Mouse (Mus musculus) MEL (cell line): ENCODE results near the gene Olfr113. TPM values are rescaled to one million over a fixed set of nuclear protein-coding genes. Genes with fewer than 3 reads are reported as not detected.
"Not testable (repeated sequence)": the region's sequence is repeated elsewhere in the genome, so short reads cannot be mapped to it uniquely, and the experiment has no call there.

Experiments used
- DNase-seq: peaks from one replicate; pipeline ENCODE4 v3.0.0; 2011; ENCODE audit warnings: low read depth, low spot score
- H3K27ac ChIP-seq: 2 replicates; pipeline ENCODE4 v1.5.1; 2012; ENCODE audit warnings: low read depth, mild to moderate bottlenecking, control low read depth, low read length, moderate library complexity; ENCODE audit not compliant: control insufficient read depth
- H3K27me3 ChIP-seq, 2 experiments: fragments of 150-350 bp in 1 of 2; sonication (generic) in 1 of 2; 2 replicates each; pipeline ENCODE4 v1.6.1; 2012; ENCODE audit warnings: low read length in 2 of 2, mild to moderate bottlenecking in 2 of 2, improper control_type of control experiment in 1 of 2, moderate library complexity in 1 of 2; ENCODE audit not compliant: insufficient read depth in 2 of 2, control insufficient read depth in 1 of 2
- H3K36me3 ChIP-seq, 2 experiments: 2 replicates each; pipeline ENCODE4 v1.6.1; 2012 to 2014; ENCODE audit warnings: low read length in 2 of 2, improper control_type of control experiment in 1 of 2, inconsistent platforms in 1 of 2, mild to moderate bottlenecking in 1 of 2; ENCODE audit not compliant: insufficient read depth in 2 of 2, control insufficient read depth in 1 of 2
- H3K4me1 ChIP-seq, 2 experiments: fragments of 150-350 bp in 1 of 2; sonication (generic) in 1 of 2; 2 replicates each; pipeline ENCODE4 v1.6.1; 2012; ENCODE audit warnings: low read length in 2 of 2, improper control_type of control experiment in 1 of 2, mild to moderate bottlenecking in 1 of 2; ENCODE audit not compliant: insufficient read depth in 2 of 2, control insufficient read depth in 1 of 2
- H3K4me3 ChIP-seq, 2 experiments: fragments of 150-350 bp in 1 of 2; sonication (generic) in 1 of 2; 2 replicates each; pipeline ENCODE4 v1.5.1; 2012; ENCODE audit warnings: low read depth in 2 of 2, low read length in 2 of 2, mild to moderate bottlenecking in 2 of 2, moderate library complexity in 2 of 2, control low read depth in 1 of 2, improper control_type of control experiment in 1 of 2; ENCODE audit not compliant: control insufficient read depth in 1 of 2, insufficient read depth in 1 of 2
- H3K79me2 ChIP-seq: 2 replicates; pipeline ENCODE4 v1.6.1; 2012; ENCODE audit warnings: mild to moderate bottlenecking, low read length, moderate library complexity; ENCODE audit not compliant: control insufficient read depth, poor library complexity, insufficient read depth
- H3K9ac ChIP-seq: 2 replicates; pipeline ENCODE4 v1.6.1; 2012; ENCODE audit warnings: low read depth, mild to moderate bottlenecking, control low read depth, low read length, moderate library complexity; ENCODE audit not compliant: control insufficient read depth, poor library complexity, severe bottlenecking
- H3K9me3 ChIP-seq: fragments of 150-350 bp; sonication (generic); replicated peaks from 2 replicates; pipeline ENCODE4 v1.6.1; 2012; ENCODE audit warnings: mild to moderate bottlenecking, low read length, improper control_type of control experiment, moderate library complexity; ENCODE audit not compliant: insufficient read depth
- E2F4 ChIP-seq: IDR thresholded peaks from 2 replicates; pipeline ENCODE4 v1.6.1; 2011; ENCODE audit warnings: low read depth, low read length, improper control_type of control experiment, borderline replicate concordance
- EP300 ChIP-seq, 2 experiments: IDR thresholded peaks; 2 replicates each; pipeline ENCODE4 v1.6.1; 2011; ENCODE audit warnings: improper control_type of control experiment in 2 of 2, low read length in 2 of 2, low read depth in 1 of 2, mild to moderate bottlenecking in 1 of 2
- ETS1 ChIP-seq: IDR thresholded peaks from 2 replicates; pipeline ENCODE4 v1.6.1; 2012; ENCODE audit warnings: low read depth, mild to moderate bottlenecking, inconsistent platforms, low read length, improper control_type of control experiment, moderate library complexity
- GABPA ChIP-seq: IDR thresholded peaks from 2 replicates; pipeline ENCODE4 v1.6.1; 2012; ENCODE audit warnings: low read depth, mild to moderate bottlenecking, inconsistent platforms, low read length, improper control_type of control experiment, moderate library complexity
- GATA1 ChIP-seq: IDR thresholded peaks from 2 replicates; pipeline ENCODE4 v1.6.1; 2011; ENCODE audit warnings: low read depth, low read length, improper control_type of control experiment
- JUND ChIP-seq: IDR thresholded peaks from 2 replicates; pipeline ENCODE4 v1.6.1; 2011; ENCODE audit warnings: low read depth, mild to moderate bottlenecking, improper control_type of control experiment, low read length
- KAT2A ChIP-seq: conservative IDR thresholded peaks from 2 replicates; pipeline ENCODE4 v1.6.1; 2012; ENCODE audit warnings: low read depth, low read length, improper control_type of control experiment, inconsistent platforms
- MAX ChIP-seq: IDR thresholded peaks from 2 replicates; pipeline ENCODE4 v1.6.1; 2011; ENCODE audit warnings: low read length, improper control_type of control experiment
- MXI1 ChIP-seq: IDR thresholded peaks from 2 replicates; pipeline ENCODE4 v1.6.1; 2011; ENCODE audit warnings: mild to moderate bottlenecking, low read depth, low read length, improper control_type of control experiment
- MYC ChIP-seq: IDR thresholded peaks from 2 replicates; pipeline ENCODE4 v1.6.1; 2011; ENCODE audit warnings: low read depth, mild to moderate bottlenecking, low read length, improper control_type of control experiment, moderate library complexity
- NRF1 ChIP-seq: IDR thresholded peaks from 2 replicates; pipeline ENCODE4 v1.6.1; 2014; ENCODE audit warnings: low read depth, mild to moderate bottlenecking, inconsistent platforms, low read length, improper control_type of control experiment, moderate library complexity; ENCODE audit not compliant: poor library complexity, insufficient read depth, severe bottlenecking
- RCOR1 ChIP-seq: IDR thresholded peaks from 2 replicates; pipeline ENCODE4 v1.6.1; 2012; ENCODE audit warnings: low read depth, mild to moderate bottlenecking, inconsistent platforms, low read length, improper control_type of control experiment
- SIN3A ChIP-seq: IDR thresholded peaks from 2 replicates; pipeline ENCODE4 v1.6.1; 2012; ENCODE audit warnings: low read length, improper control_type of control experiment, inconsistent platforms
- TAL1 ChIP-seq: IDR thresholded peaks from 2 replicates; pipeline ENCODE4 v1.6.1; 2012; ENCODE audit warnings: mild to moderate bottlenecking, inconsistent platforms, low read length, moderate library complexity, mixed read lengths
- ZKSCAN1 ChIP-seq: IDR thresholded peaks from 2 replicates; pipeline ENCODE4 v1.6.1; 2012; ENCODE audit warnings: low read depth, mild to moderate bottlenecking, inconsistent platforms, low read length, improper control_type of control experiment, moderate library complexity
- polyA plus RNA-seq, 2 experiments: library from polyadenylated mRNA; stranded (reverse) in 1 of 2; unstranded in 1 of 2; fragments of >175 nt in 1 of 2; fragments of >200 nt in 1 of 2; gene quantifications; 2 replicates each; pipeline versions ENCODE4 v1.2.1 to v1.2.4; 2012; ENCODE audit warnings: low replicate concordance in 2 of 2, low read depth in 1 of 2; ENCODE audit not compliant: insufficient read length in 2 of 2, insufficient read depth in 1 of 2, missing spikeins in 1 of 2
- total RNA-seq: library from RNA; depleted of rRNA; stranded (reverse); fragments of 300-350 nt; gene quantifications from 2 replicates; pipeline ENCODE4 v1.2.3, GENCODE M21; 2012; rRNA removed

Gene Olfr113
- total and polyA plus RNA-seq, 3 experiments, result not detected

DNA sequence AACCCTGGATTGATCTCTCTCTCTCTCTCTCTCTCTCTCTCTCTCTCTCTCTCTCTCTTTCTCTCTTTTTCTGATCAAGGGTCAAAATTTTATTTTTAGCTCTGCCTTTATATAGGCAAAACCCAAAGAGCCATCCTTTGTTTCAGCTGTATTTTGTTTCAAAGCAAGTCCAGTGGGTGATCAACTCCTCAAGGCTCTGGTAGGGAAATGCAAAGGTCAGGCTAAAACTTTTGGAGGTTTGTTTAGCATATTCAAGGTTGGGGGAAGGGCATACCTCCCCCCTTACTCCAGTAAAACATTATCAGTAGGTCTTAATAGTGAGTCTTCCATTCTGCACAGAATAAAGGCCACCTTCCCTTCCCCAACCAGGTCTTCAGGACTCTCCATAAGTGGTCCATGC is 42.3 kb downstream of the Olfr113 start:
- Histone ChIP-seq H3K27ac (no peak overlapping the region), H3K27me3 (no peaks in the 10 kb centered on the region), H3K36me3 (no peaks in the 10 kb centered on the region), H3K4me3 (no peak overlapping the region), H3K79me2 (no peaks in the 10 kb centered on the region), H3K4me1 (no peaks in the 10 kb centered on the region; a peak in 1 of 4 replicates), H3K9me3 (no peaks in the 10 kb centered on the region), H3K9ac (no peak overlapping the region)
- DNase-seq, result no peak
- TF ChIP-seq SIN3A (no peak), GABPA (no peak), GATA1 (no peak), KAT2A (no peak), TAL1 (no peak), ZKSCAN1 (no peak), JUND (no peak), ETS1 (no peak), NRF1 (no peak), E2F4 (no peak), RCOR1 (no peak), MAX (no peak), MYC (no peak), EP300 (IDR thresholded peaks at IDR 0.05; ENCODE audit: low read depth in 1 of 2, low read length in 2 of 2) (no peak), MXI1 (no peak)

DNA sequence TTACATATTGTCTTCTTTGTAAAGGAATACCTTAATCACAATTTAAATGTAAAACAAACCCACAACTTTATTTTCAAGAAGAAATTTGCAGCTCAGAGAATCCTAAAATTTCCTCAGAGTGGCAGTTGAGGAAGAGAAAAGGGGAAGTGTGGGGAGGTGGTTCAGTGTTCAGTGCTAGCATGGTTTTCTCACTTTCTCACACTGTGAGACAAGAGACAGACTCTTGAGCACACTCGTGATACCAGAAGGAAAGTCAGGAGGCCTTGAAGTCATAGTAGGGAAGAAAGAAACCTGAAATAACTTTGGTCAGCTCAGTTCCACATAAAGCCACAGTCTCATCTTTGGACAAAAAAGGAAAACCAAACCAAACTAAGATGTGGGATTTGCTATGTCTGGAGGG is 52.0 kb downstream of the Olfr113 start:
- not testable (repeated sequence) for H3K4me1 ChIP-seq, H3K4me3 ChIP-seq, H3K9ac ChIP-seq, H3K27me3 ChIP-seq, H3K27ac ChIP-seq, H3K9me3 ChIP-seq, H3K79me2 ChIP-seq, H3K36me3 ChIP-seq, DNase-seq

DNA sequence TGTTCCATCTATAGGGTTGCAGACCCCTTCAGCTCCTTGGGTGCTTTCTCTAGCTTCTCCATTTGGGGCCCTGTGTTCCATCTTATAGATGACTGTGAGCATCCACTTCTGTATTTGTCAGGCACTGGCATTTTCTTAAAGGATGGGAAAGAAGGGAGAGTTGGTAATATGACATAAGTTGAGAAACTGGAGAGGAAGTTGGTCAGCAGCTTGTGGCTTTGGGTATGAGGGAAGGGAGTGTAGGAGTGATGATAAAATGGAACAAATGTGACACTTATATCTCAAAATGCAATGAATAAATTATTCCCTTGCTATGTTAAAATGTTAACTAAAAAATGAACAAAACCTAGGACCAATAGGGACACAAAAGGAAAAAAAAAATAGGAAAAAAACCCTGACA is 52.9 kb downstream of the Olfr113 start:
- not testable (repeated sequence) for H3K27ac ChIP-seq, H3K9me3 ChIP-seq, H3K79me2 ChIP-seq, H3K4me3 ChIP-seq, H3K9ac ChIP-seq, H3K4me1 ChIP-seq, H3K27me3 ChIP-seq, DNase-seq, H3K36me3 ChIP-seq

Other genes with a start within 250 kb of the Olfr113 start
- not detected in 2 replicates for gene Olfr103, start 238.0 kb downstream of the Olfr113 start, total RNA-seq
- not detected for gene Olfr103, start 238.0 kb downstream of the Olfr113 start, polyA plus RNA-seq
- gene Olfr104-ps, start 218.1 kb downstream of the Olfr113 start, total RNA-seq, result not detected in 2 replicates
- gene Olfr104-ps, start 218.1 kb downstream of the Olfr113 start, polyA plus RNA-seq, result not detected
- not detected in 2 replicates for gene Olfr105-ps, start 198.6 kb downstream of the Olfr113 start, total RNA-seq
- gene Olfr105-ps, start 198.6 kb downstream of the Olfr113 start, polyA plus RNA-seq, result not detected
- not detected in 2 replicates for gene Olfr106-ps, start 187.3 kb downstream of the Olfr113 start, total RNA-seq
- gene Olfr106-ps, start 187.3 kb downstream of the Olfr113 start, polyA plus RNA-seq, result not detected
- gene Olfr107, start 178.4 kb downstream of the Olfr113 start, total RNA-seq, result not detected in 2 replicates
- gene Olfr107, start 178.4 kb downstream of the Olfr113 start, polyA plus RNA-seq, result not detected
- gene Olfr108, start 132.2 kb downstream of the Olfr113 start, total RNA-seq, result not detected in 2 replicates
- gene Olfr108, start 132.2 kb downstream of the Olfr113 start, polyA plus RNA-seq, result not detected
- not detected in 2 replicates for gene Olfr109, start 118.7 kb downstream of the Olfr113 start, total RNA-seq
- gene Olfr109, start 118.7 kb downstream of the Olfr113 start, polyA plus RNA-seq, result not detected
- gene H2-M2, start 94.1 kb downstream of the Olfr113 start, total RNA-seq, result not detected in 2 replicates
- gene H2-M2, start 94.1 kb downstream of the Olfr113 start, polyA plus RNA-seq, result under 1 TPM in 1 of 2 experiments, not detected in 1; 0.88 TPM
- gene Olfr110, start 85.2 kb downstream of the Olfr113 start, total RNA-seq, result not detected in 2 replicates
- gene Olfr110, start 85.2 kb downstream of the Olfr113 start, polyA plus RNA-seq, result not detected
- not detected in 2 replicates for gene Olfr111, start 69.6 kb downstream of the Olfr113 start, total RNA-seq
- gene Olfr111, start 69.6 kb downstream of the Olfr113 start, polyA plus RNA-seq, result not detected
- gene Olfr112, start 8.2 kb downstream of the Olfr113 start, total RNA-seq, result not detected in 2 replicates
- not detected for gene Olfr112, start 8.2 kb downstream of the Olfr113 start, polyA plus RNA-seq
- not detected in 2 replicates for gene Olfr114, start 15.1 kb upstream of the Olfr113 start, total RNA-seq
- not detected for gene Olfr114, start 15.1 kb upstream of the Olfr113 start, polyA plus RNA-seq
- gene Olfr115, start 49.4 kb upstream of the Olfr113 start, total RNA-seq, result not detected in 2 replicates
- gene Olfr115, start 49.4 kb upstream of the Olfr113 start, polyA plus RNA-seq, result not detected
- not detected in 2 replicates for gene Olfr116, start 49.5 kb upstream of the Olfr113 start, total RNA-seq
- gene Olfr116, start 49.5 kb upstream of the Olfr113 start, polyA plus RNA-seq, result not detected
- gene Olfr117, start 86.1 kb upstream of the Olfr113 start, total RNA-seq, result not detected in 2 replicates
- gene Olfr117, start 86.1 kb upstream of the Olfr113 start, polyA plus RNA-seq, result under 1 TPM in 1 of 2 experiments, not detected in 1; 0.03 TPM
- gene Olfr118, start 89.3 kb upstream of the Olfr113 start, total RNA-seq, result not detected in 2 replicates
- gene Olfr118, start 89.3 kb upstream of the Olfr113 start, polyA plus RNA-seq, result not detected
- not detected in 2 replicates for gene Olfr119, start 118.9 kb upstream of the Olfr113 start, total RNA-seq
- gene Olfr119, start 118.9 kb upstream of the Olfr113 start, polyA plus RNA-seq, result not detected
- gene Olfr120, start 144.1 kb upstream of the Olfr113 start, total RNA-seq, result not detected in 2 replicates
- gene Olfr120, start 144.1 kb upstream of the Olfr113 start, polyA plus RNA-seq, result not detected
- gene Olfr121, start 171.2 kb upstream of the Olfr113 start, total RNA-seq, result not detected in 2 replicates
- not detected for gene Olfr121, start 171.2 kb upstream of the Olfr113 start, polyA plus RNA-seq
- not detected in 2 replicates for gene Olfr122, start 190.9 kb upstream of the Olfr113 start, total RNA-seq
- gene Olfr122, start 190.9 kb upstream of the Olfr113 start, polyA plus RNA-seq, result not detected
- not detected in 2 replicates for gene Olfr123, start 215.9 kb upstream of the Olfr113 start, total RNA-seq
- not detected for gene Olfr123, start 215.9 kb upstream of the Olfr113 start, polyA plus RNA-seq
- gene Olfr124, start 222.2 kb upstream of the Olfr113 start, total RNA-seq, result not detected in 2 replicates
- not detected for gene Olfr124, start 222.2 kb upstream of the Olfr113 start, polyA plus RNA-seq